Mouse (Mus musculus) bone marrow macrophage, adult 2 months (primary cell): Measurements from ENCODE around the gene Sh3tc1.

Experiments
- CTCF ChIP-seq: IDR thresholded peaks from 2 replicates; pipeline ENCODE4 v1.5.1; 2012; ENCODE audit warnings: low read depth, mild to moderate bottlenecking, low read length, moderate library complexity
- POLR2A ChIP-seq: IDR thresholded peaks from 2 replicates; pipeline ENCODE4 v1.6.1; 2012; ENCODE audit warnings: mild to moderate bottlenecking, low read depth, low read length, borderline replicate concordance

GRCm38 (mm10) chr5:35701042-35701441 lies 38.7 kb downstream of the Sh3tc1 start:
- TF ChIP-seq CTCF (peak; percentile 88), POLR2A (no peak)
